Mouse (Mus musculus): ENCODE results near the gene Dnajc8. TPM values are rescaled to one million over a fixed set of nuclear protein-coding genes. Genes with fewer than 3 reads are reported as not detected.

Dnajc8 gene
- total RNA-seq, 1 experiment: 167 TPM

- no peaks in the 10 kb centered on the region for H3K9me3 ChIP-seq (ENCODE audit: control insufficient read depth, insufficient read depth, low read depth, low read length)
- H3K27ac ChIP-seq (ENCODE audit: insufficient read depth, low read depth, low read length, poor library complexity, severe bottlenecking): no peak overlapping the region
- in situ Hi-C loops (cut with MboI; ENCODE audit: low sequenced_read_pairs in 2 of 2, unreplicated experiment in 2 of 2): no loop called here
- H3K36me3 ChIP-seq (ENCODE audit: control insufficient read depth, insufficient read depth, low read length, poor library complexity, severe bottlenecking): peaks cover 46% of the 10 kb centered on the region
- no peak for DNase-seq (ENCODE audit: low read depth, low spot score)
- H3K9ac ChIP-seq (ENCODE audit: insufficient read depth, low read depth, low read length, poor library complexity, severe bottlenecking): no peak overlapping the region
- no peak for TF ChIP-seq ZNF384 (IDR thresholded peaks at IDR 0.05; ENCODE audit: low read depth, low read length)
- no peak for TF ChIP-seq MAFK (IDR thresholded peaks at IDR 0.05; ENCODE audit: insufficient read depth, low read depth, low read length)
- TF ChIP-seq CHD2 (IDR thresholded peaks at IDR 0.05; ENCODE audit: low read depth, low read length): no peak
- TF ChIP-seq ZC3H11A (IDR thresholded peaks at IDR 0.05; ENCODE audit: borderline replicate concordance, low read depth, low read length): no peak
- no peak for TF ChIP-seq HCFC1 (IDR thresholded peaks at IDR 0.05; ENCODE audit: borderline replicate concordance, insufficient read depth, low read length)
- H3K4me3 ChIP-seq (ENCODE audit: insufficient read depth in 1 of 2, low read depth in 1 of 2, low read length in 2 of 2, poor library complexity in 1 of 2, severe bottlenecking in 1 of 2): no peak overlapping the region
- peaks cover 7 to 12% of the 10 kb centered on the region in 2 experiments; a peak in 2 of 4 replicates for H3K4me1 ChIP-seq (ENCODE audit: control insufficient read depth in 2 of 2, insufficient read depth in 2 of 2, low read length in 2 of 2, poor library complexity in 1 of 2)
Observed at GRCm38 (mm10) chr4:132501639-132502038, 33.7 kb upstream of the Dnajc8 start.

GRCm38 (mm10) chr4:132503344-132503743 is 32.0 kb upstream of the Dnajc8 start:
- H3K4me3 ChIP-seq (ENCODE audit: insufficient read depth in 1 of 2, low read depth in 1 of 2, low read length in 2 of 2, poor library complexity in 1 of 2, severe bottlenecking in 1 of 2): peak overlapping the region in 1 of 2 experiments; percentile 29; a peak in 2 of 4 replicates
- H3K4me1 ChIP-seq (ENCODE audit: control insufficient read depth in 2 of 2, insufficient read depth in 2 of 2, low read length in 2 of 2, poor library complexity in 1 of 2): peaks cover 7 to 12% of the 10 kb centered on the region in 2 experiments; a peak in 3 of 4 replicates
- peaks cover 31% of the 10 kb centered on the region for H3K36me3 ChIP-seq (ENCODE audit: control insufficient read depth, insufficient read depth, low read length, poor library complexity, severe bottlenecking)
- TF ChIP-seq HCFC1 (IDR thresholded peaks at IDR 0.05; ENCODE audit: borderline replicate concordance, insufficient read depth, low read length) (no peak), CHD2 (IDR thresholded peaks at IDR 0.05; ENCODE audit: low read depth, low read length) (no peak), ZC3H11A (IDR thresholded peaks at IDR 0.05; ENCODE audit: borderline replicate concordance, low read depth, low read length) (no peak), ZNF384 (IDR thresholded peaks at IDR 0.05; ENCODE audit: low read depth, low read length) (no peak), MAFK (IDR thresholded peaks at IDR 0.05; ENCODE audit: insufficient read depth, low read depth, low read length) (no peak)
- no peak overlapping the region for H3K27ac ChIP-seq (ENCODE audit: insufficient read depth, low read depth, low read length, poor library complexity, severe bottlenecking)
- H3K9ac ChIP-seq (ENCODE audit: insufficient read depth, low read depth, low read length, poor library complexity, severe bottlenecking): 0 out of 2 replicates have a peak overlapping the region, but pooled peaks have one; percentile 15
- H3K9me3 ChIP-seq (ENCODE audit: control insufficient read depth, insufficient read depth, low read depth, low read length): no peaks in the 10 kb centered on the region
- DNase-seq (ENCODE audit: low read depth, low spot score): no peak
- in situ Hi-C loops (cut with MboI; ENCODE audit: low sequenced_read_pairs in 2 of 2, unreplicated experiment in 2 of 2): no loop called here

- peak; percentile 65; the same call in 1 of the 2 replicates for TF ChIP-seq MAFK (IDR thresholded peaks at IDR 0.05; ENCODE audit: insufficient read depth, low read depth, low read length)
- no peak for TF ChIP-seq ZNF384 (IDR thresholded peaks at IDR 0.05; ENCODE audit: low read depth, low read length)
- Histone ChIP-seq H3K4me1 (ENCODE audit: control insufficient read depth in 2 of 2, insufficient read depth in 2 of 2, low read length in 2 of 2, poor library complexity in 1 of 2) (peaks cover 5 to 10% of the 10 kb centered on the region in 2 experiments; a peak in 3 of 4 replicates), H3K9me3 (ENCODE audit: control insufficient read depth, insufficient read depth, low read depth, low read length) (no peaks in the 10 kb centered on the region), H3K27ac (ENCODE audit: insufficient read depth, low read depth, low read length, poor library complexity, severe bottlenecking) (peak overlapping the region; percentile 73), H3K4me3 (ENCODE audit: insufficient read depth in 1 of 2, low read depth in 1 of 2, low read length in 2 of 2, poor library complexity in 1 of 2, severe bottlenecking in 1 of 2) (peak overlapping the region; percentile 42 to 53), H3K9ac (ENCODE audit: insufficient read depth, low read depth, low read length, poor library complexity, severe bottlenecking) (peak overlapping the region; percentile 19), H3K36me3 (ENCODE audit: control insufficient read depth, insufficient read depth, low read length, poor library complexity, severe bottlenecking) (peaks cover 17% of the 10 kb centered on the region)
- in situ Hi-C loops (cut with MboI; ENCODE audit: low sequenced_read_pairs in 2 of 2, unreplicated experiment in 2 of 2): no loop called here
- DNase-seq (ENCODE audit: low read depth, low spot score): no peak
Observed at GRCm38 (mm10) chr4:132505034-132505738, 30.2 kb upstream of the Dnajc8 start.

DNA sequence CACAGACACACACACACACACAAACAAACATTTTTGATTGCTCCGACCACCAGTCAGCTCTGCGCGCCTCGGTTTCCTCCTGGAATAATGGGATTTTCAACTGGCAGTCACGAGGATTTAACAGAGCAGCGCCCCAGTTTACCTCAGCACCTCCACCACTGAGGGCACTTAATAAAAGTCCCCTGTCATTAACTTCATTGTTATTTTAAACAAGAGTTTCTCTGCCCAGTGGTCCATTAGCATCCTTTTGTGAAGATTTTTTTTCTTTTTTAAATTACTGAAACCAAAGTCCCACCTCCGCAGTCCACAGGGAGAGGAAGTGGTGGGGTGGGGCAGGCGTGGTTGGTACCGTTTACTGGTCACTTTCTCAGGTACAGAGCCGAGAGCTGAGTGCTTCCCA is 29.6 kb upstream of the Dnajc8 start:
- H3K9me3 ChIP-seq (ENCODE audit: control insufficient read depth, insufficient read depth, low read depth, low read length): no peaks in the 10 kb centered on the region
- peak overlapping the region; percentile 73 for H3K27ac ChIP-seq (ENCODE audit: insufficient read depth, low read depth, low read length, poor library complexity, severe bottlenecking)
- in situ Hi-C loops (cut with MboI; ENCODE audit: low sequenced_read_pairs in 2 of 2, unreplicated experiment in 2 of 2): no loop called here
- H3K4me3 ChIP-seq (ENCODE audit: insufficient read depth in 1 of 2, low read depth in 1 of 2, low read length in 2 of 2, poor library complexity in 1 of 2, severe bottlenecking in 1 of 2): peak overlapping the region; percentile 42 to 53
- no peak for DNase-seq (ENCODE audit: low read depth, low spot score)
- peaks cover 5 to 12% of the 10 kb centered on the region in 2 experiments; a peak in 3 of 4 replicates for H3K4me1 ChIP-seq (ENCODE audit: control insufficient read depth in 2 of 2, insufficient read depth in 2 of 2, low read length in 2 of 2, poor library complexity in 1 of 2)
- H3K36me3 ChIP-seq (ENCODE audit: control insufficient read depth, insufficient read depth, low read length, poor library complexity, severe bottlenecking): peaks cover 17% of the 10 kb centered on the region
- H3K9ac ChIP-seq (ENCODE audit: insufficient read depth, low read depth, low read length, poor library complexity, severe bottlenecking): peak overlapping the region; percentile 19
- TF ChIP-seq HCFC1 (IDR thresholded peaks at IDR 0.05; ENCODE audit: borderline replicate concordance, insufficient read depth, low read length) (no peak), ZC3H11A (IDR thresholded peaks at IDR 0.05; ENCODE audit: borderline replicate concordance, low read depth, low read length) (no peak), ZNF384 (IDR thresholded peaks at IDR 0.05; ENCODE audit: low read depth, low read length) (peak; percentile 89)

Measured in ES-E14 (cell line).